Mouse (Mus musculus): ENCODE data around the gene Olfr591. TPM values are rescaled to one million over a fixed set of nuclear protein-coding genes. Genes with fewer than 3 reads are reported as not detected.

The Olfr591 gene
- not detected for total RNA-seq (2023)

DNA sequence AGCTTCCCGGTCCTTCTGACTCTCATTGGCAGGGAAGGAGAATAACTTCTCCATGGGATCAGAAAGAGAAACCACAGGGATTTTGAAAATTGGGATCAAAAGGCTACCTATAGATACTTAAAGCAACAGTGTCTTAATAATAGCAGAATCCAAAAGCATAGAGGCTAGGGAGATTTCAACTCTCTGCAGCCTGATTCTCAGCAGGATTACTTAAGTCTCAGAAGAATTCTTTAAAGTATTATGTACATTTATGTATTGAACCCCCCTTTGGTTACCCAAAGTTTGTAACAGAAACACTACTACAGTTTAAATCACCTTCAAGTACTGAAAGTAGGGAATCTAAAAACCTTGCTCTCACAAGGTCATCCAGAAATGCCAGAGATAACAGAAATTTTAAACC, at the start of gene Olfr591:
Gene Olfr591, minus strand, starts transcription at position 101 of the 400 bp plus-strand sequence.

DNA sequence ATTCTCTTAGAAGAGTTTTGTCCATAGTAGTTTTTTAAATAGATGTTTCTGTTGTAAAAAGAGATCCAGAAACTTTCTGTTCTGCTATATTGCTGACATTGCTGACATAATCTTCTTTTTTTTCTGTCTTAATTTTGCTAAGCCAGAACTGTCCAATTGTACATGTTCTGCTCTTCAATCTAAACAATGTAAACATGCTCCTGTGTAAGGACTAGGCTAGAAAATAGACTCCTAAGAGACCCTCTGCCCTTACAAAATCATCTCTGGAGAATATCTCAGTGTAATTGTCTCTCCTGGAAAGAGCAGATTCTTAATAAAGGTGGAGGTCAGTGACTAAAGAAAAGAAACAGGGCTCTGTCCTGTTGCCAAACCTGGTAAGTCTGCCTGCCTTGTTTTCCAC, 38.6 kb upstream of the Olfr591 start, which contains the start of gene Olfr594:
Gene Olfr594, plus strand, starts transcription at position 301 of the 400 bp plus-strand sequence.

DNA sequence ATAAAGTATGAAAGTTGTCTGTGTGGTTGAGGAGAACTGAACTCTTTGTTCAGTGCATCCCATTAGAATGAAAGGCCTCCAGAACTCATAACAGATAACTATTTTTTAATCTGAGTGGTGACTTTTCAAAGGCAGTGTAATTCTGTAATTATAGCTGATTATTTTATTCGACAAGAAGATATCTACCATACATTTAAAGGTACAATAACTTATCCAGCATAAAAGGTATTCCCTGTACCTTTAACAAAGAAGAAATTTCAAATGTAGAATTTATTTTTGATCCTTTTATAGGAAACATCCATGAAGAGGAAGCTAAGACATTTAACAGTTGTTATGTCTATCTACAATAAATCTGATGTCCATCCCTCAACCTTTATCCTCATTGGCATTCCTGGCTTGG, 33.4 kb upstream of the Olfr591 start, which contains the start of gene Olfr593:
Gene Olfr593, plus strand, starts transcription at position 301 of the 400 bp plus-strand sequence.

DNA sequence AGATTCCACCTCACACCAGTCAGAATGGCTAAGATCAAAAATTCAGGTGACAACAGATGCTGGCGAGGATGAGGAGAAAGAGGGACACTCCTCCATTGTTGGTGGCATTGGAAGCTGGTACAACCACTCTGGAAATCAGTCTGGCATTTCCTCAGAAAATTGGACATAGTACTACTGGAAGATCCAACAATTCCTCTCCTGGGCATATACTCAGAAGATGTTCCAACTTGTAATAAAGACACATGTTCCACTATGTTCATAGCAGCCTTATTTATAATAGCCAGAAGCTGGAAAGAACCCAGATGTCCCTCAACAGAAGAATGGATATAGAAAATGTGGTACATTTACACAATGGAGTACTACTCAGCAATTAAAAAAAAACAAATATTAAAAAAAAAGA, 6.4 kb upstream of the Olfr591 start, which contains the start of gene Olfr592:
Gene Olfr592, plus strand, starts transcription at position 301 of the 400 bp plus-strand sequence.

DNA sequence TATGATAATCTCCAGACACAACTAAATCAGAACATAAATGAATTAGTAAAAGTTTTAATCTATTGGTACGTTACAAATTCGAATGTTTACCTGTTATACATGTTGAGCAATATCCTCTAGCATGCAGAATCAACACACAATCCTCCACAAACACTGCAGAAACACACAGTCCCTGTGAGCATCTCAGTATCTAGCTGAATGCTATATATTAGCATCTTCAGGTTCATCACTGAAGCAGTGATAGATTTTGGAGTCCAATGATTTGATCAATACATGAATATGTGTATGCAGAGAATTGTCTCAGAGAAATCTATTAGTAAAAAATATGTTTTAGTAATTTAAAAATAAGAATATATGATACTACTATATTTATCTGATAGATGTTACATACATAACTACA, 21.9 kb downstream of the Olfr591 start, which contains the start of gene Olfr589:
Gene Olfr589, minus strand, starts transcription at position 101 of the 400 bp plus-strand sequence.

DNA sequence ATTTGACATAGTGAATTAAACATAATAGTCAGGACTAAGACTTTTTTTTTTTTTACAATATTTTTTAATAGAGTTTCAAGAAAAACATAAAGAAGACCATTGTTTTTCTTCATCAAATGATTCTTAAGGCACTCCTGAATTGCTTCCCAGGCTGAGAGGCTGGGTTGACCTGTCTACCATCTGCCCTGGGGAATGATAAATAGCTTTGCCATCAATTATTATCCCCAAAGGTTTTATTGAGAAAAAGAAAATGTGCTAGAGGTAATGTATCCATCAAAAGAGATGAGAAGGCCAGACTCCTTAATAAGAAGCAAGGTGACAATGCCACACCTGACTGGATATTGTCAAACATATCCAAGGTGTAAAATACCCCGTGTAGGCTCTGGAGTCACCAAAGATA, 37.6 kb downstream of the Olfr591 start, which contains the start of gene Olfr588-ps1:
Gene Olfr588-ps1, plus strand, starts transcription at position 301 of the 400 bp plus-strand sequence.

DNA sequence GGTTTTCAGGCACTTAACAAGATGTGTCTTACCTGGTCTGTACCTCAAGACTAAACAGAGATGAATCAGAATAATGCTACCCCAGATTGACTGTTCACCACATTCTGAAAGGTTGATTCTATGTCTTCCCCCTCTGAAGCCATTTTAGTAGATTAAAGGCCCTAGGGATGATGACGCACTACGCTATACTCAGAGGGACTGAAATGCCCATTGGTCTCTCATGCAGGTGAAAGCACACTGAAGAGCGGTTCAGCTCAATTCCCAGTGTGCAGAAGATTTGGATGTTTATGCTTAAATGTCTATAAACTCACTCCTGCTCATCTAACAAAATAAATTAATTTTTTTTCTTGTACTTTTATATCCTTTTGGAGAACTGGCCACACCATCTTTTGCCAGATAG, 52.6 kb downstream of the Olfr591 start, which contains the start of gene Olfr586:
Gene Olfr586, minus strand, starts transcription at position 101 of the 400 bp plus-strand sequence.

Other genes with a start within 250 kb of the Olfr591 start
- not detected for gene Olfr573-ps1, start 235.8 kb downstream of the Olfr591 start, total RNA-seq (2023)
- not detected for gene Olfr574, start 229.9 kb downstream of the Olfr591 start, total RNA-seq (2023)
- not detected for gene Olfr575, start 219.6 kb downstream of the Olfr591 start, total RNA-seq (2023)
- gene Olfr576, start 215.7 kb downstream of the Olfr591 start, total RNA-seq (2023), result not detected
- not detected for gene Olfr577, start 202.4 kb downstream of the Olfr591 start, total RNA-seq (2023)
- not detected for gene Olfr578, start 189.0 kb downstream of the Olfr591 start, total RNA-seq (2023)
- gene Olfr582, start 140.3 kb downstream of the Olfr591 start, total RNA-seq (2023), result not detected
- not detected for gene Olfr583, start 127.0 kb downstream of the Olfr591 start, total RNA-seq (2023)
- not detected for gene Olfr584, start 96.5 kb downstream of the Olfr591 start, total RNA-seq (2023)
- not detected for gene Olfr585, start 80.6 kb downstream of the Olfr591 start, total RNA-seq (2023)
- not detected for gene Olfr586, start 52.7 kb downstream of the Olfr591 start, total RNA-seq (2023)
- not detected for gene Olfr588-ps1, start 37.5 kb downstream of the Olfr591 start, total RNA-seq (2023)
- not detected for gene Olfr589, start 22.0 kb downstream of the Olfr591 start, total RNA-seq (2023)
- not detected for gene Olfr592, start 6.5 kb upstream of the Olfr591 start, total RNA-seq (2023)
- gene Olfr593, start 33.5 kb upstream of the Olfr591 start, total RNA-seq (2023), result not detected
- gene Olfr594, start 38.7 kb upstream of the Olfr591 start, total RNA-seq (2023), result not detected
- not detected for gene Usp17ld, start 74.2 kb upstream of the Olfr591 start, total RNA-seq (2023)
- not detected for gene Olfr596, start 127.3 kb upstream of the Olfr591 start, total RNA-seq (2023)
- not detected for gene Olfr597, start 138.0 kb upstream of the Olfr591 start, total RNA-seq (2023)
- gene Olfr598, start 145.2 kb upstream of the Olfr591 start, total RNA-seq (2023), result not detected
- gene Olfr599, start 157.6 kb upstream of the Olfr591 start, total RNA-seq (2023), result not detected
- gene Olfr600, start 171.3 kb upstream of the Olfr591 start, total RNA-seq (2023), result not detected
- gene Olfr601, start 184.3 kb upstream of the Olfr591 start, total RNA-seq (2023), result not detected
- gene Olfr603, start 207.8 kb upstream of the Olfr591 start, total RNA-seq (2023), result not detected
- not detected for gene Usp17lc, start 236.7 kb upstream of the Olfr591 start, total RNA-seq (2023)

Data from neutrophil, adult 83 days (primary cell).